Mouse (Mus musculus) gastrocnemius, adult 8-10 months (tissue): ENCODE measurements around the gene Plxdc2. TPM values are rescaled to one million over a fixed set of nuclear protein-coding genes. Genes with fewer than 3 reads are reported as not detected.
"Not testable (repeated sequence)": the region's sequence is repeated elsewhere in the genome, so short reads cannot be mapped to it uniquely, and the experiment has no call there.

Experiments used
- DNase-seq, 2 experiments: peaks; one replicate each; pipeline ENCODE4 v3.0.0; 2022; ENCODE audit warnings: low spot score in 2 of 2
- total RNA-seq, 4 experiments: library from RNA; stranded (reverse); gene quantifications; 2 replicates each; pipeline ENCODE4 v1.2.4; 2022

The Plxdc2 gene
- total RNA-seq, 4 experiments from 2014 or later, result 5.3 to 13.2 (median 9.7) TPM

GRCm38 (mm10) chr2:16741813-16742212, 385.7 kb downstream of the Plxdc2 start:
- DNase-seq, result no peak

- DNase-seq, result no peak
Measured at GRCm38 (mm10) chr2:16743568-16743967, 387.5 kb downstream of the Plxdc2 start.

- no peak for DNase-seq
Measured at GRCm38 (mm10) chr2:16749302-16749909, 393.3 kb downstream of the Plxdc2 start.

GRCm38 (mm10) chr2:16757158-16757557, 401.1 kb downstream of the Plxdc2 start:
- no peak for DNase-seq

DNA sequence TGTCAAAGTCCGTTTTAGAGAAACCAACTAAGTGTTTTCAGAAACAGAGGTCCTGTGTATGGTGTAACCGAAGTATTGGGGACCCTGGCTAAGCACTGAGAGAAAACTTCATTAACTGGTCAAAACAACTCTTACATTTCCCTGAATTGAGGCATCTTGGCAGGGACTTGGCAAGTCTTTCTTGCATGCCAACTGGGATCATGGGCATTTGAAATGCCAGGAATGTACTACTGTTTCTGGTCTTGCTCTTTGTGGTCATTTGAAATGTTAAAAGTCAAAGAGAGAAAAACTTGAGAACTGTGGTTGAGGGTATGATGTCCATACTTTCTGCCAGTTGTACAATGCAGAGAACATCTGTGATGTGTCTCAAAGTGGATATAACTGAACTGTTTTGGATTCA, 403.7 kb downstream of the Plxdc2 start:
- DNase-seq, result no peak

DNA sequence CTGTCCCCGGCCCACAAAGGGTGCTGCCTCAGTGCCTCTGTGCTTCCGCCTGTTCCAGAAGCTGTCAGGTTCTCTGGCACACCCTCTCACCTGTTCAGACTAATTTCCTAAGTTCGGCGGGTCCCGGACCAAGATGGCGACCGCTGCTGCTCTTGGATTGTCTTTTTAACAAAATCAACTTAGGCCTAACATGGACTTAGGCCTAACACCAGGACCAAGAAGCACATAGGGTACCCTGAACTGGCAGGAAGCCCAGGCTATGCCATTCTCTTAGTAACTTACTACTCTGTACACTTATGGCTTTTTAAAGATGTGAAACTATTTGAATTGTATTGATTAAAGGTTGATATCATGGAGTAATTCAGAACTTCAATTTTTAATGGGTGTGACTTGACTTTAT, 413.0 kb downstream of the Plxdc2 start:
- not testable (repeated sequence) for DNase-seq

DNA sequence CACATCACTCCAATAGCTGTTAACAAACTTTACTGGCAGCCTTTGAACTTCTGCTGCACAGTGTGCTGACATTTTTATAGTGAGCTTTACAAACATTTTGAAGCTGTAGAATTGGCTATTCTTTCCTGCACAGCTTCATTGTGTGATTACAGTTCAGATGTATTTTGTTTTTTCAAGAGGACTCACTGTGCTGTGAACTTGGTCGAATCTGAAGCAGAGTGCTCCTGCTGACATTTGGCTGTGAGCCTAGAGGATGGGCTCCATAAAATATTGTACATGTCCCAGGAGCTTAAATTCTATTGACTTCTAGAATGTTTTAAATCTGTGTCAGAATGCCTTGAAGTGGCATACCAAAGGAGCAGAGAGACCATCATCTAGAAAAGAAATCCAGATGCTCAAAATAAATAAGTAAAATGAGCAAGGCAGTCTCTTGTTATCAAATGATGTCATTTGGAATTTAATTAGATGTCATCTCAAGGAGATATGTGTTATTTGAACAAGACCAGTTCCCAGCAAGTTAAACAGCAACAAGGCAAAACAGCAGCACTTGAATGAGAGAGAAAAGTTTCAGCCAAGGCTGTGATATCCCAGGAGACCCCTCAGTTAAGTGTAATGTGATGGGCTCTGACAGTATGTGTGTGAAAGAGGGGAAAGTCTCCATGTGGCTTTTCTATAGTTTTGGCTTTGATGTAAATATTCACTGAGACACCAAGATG, 417.5 kb downstream of the Plxdc2 start:
- DNase-seq, result no peak

DNA sequence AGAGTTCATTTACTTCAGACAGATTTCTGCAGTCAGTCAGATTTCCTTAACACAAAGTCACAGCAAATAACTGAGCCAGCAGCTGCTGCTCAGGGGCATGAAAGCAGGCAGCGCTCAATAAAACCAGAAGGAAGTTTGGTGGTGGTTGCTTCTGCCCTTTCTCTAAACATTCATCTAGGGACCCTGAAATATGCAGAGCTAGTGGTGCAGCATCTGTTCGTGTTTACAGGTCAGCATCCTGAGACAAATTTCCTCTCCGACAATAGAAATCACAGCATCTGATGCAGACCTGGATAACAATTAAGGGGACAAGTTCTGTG, 418.0 kb downstream of the Plxdc2 start:
- DNase-seq, result no peak

DNA sequence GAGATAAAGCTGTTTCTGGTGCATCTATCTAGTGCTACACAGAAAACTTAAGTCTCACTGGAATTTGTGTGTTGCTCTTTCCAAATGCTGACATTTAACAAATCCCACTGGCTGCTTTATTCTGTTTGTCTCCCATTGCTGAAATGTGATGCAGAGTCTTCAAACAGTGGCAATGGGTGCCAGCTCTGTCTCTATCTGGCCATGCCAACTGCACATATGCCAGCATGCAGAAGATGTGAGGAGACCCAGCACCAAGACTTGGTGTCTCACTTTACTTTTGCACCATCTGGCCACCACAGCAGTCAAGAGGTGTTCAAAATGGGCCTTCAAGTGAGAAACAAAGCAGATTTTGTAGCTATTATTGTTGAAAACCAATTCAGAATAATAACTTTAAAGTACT, 439.2 kb downstream of the Plxdc2 start:
- DNase-seq, result no peak
